Comparison of ENCODE assay signal across 16 mouse cellular contexts in genomic region chr3:35473351-35473750, GRCm38 (mm10).
"Had no signal": no experiment of that assay in that cellular context is flagged by ENCODE, and none has a peak within 500 bp of the region (broad histone marks: within the 10 kb centered on the region; RNA-seq: fewer than 3 reads in every experiment).

No protein-coding gene starts in this region.

- H3K9me3 ChIP-seq: kidney, embryonic 15.5 days; liver, embryonic 13.5 days; lung, embryonic 15.5 days; midbrain, embryonic 15.5 days; stomach, embryonic 15.5 days had no signal

- H3K4me3 ChIP-seq: kidney, embryonic 15.5 days; left cerebral cortex, adult 2 months; liver, embryonic 13.5 days; lung, embryonic 15.5 days; midbrain, embryonic 15.5 days; stomach, embryonic 15.5 days had no signal

- ATAC-seq: intestine, embryonic 16.5 days; liver, postnatal 0 days; midbrain, embryonic 15.5 days had no signal

- H3K27ac ChIP-seq: kidney, embryonic 15.5 days; left cerebral cortex, adult 2 months; liver, embryonic 13.5 days; lung, embryonic 15.5 days; macrophage; midbrain, embryonic 15.5 days; stomach, embryonic 15.5 days had no signal

- H3K4me2 ChIP-seq: kidney, embryonic 15.5 days; liver, embryonic 13.5 days; lung, embryonic 15.5 days; midbrain, embryonic 15.5 days; stomach, embryonic 15.5 days had no signal

- H3K9ac ChIP-seq: kidney, embryonic 15.5 days; liver, embryonic 13.5 days; liver, postnatal 0 days; lung, embryonic 15.5 days; midbrain, embryonic 15.5 days; stomach, embryonic 15.5 days had no signal

- H3K4me1 ChIP-seq: kidney, embryonic 15.5 days; liver, embryonic 13.5 days; lung, embryonic 15.5 days; midbrain, embryonic 15.5 days; stomach, embryonic 15.5 days had no signal

- DNase-seq: kidney, adult 2 months; kidney, postnatal 14 days; liver; liver, embryonic 13.5 days; liver, postnatal 0 days; lung, postnatal 14 days; right cerebral cortex, postnatal 14 days; thymus, adult 2 months; thymus, postnatal 25 days had no signal

- H3K27me3 ChIP-seq: liver, embryonic 13.5 days; midbrain, embryonic 15.5 days; stomach, embryonic 15.5 days had no signal

- H3K36me3 ChIP-seq: kidney, embryonic 15.5 days; liver, embryonic 13.5 days; lung, embryonic 15.5 days; midbrain, embryonic 15.5 days; stomach, embryonic 15.5 days had no signal
